Mouse (Mus musculus): Measurements from ENCODE around the gene Scarf2.

Scarf2 gene

GRCm38 (mm10) chr16:17832821-17833220 lies 35.7 kb downstream of the Scarf2 start, which contains the start of gene B830017H08Rik:
Gene B830017H08Rik, plus strand, starts transcription at chr16:17833121.
- DNase-seq (ENCODE audit: low read depth), result no peak

- DNase-seq (ENCODE audit: low read depth), result no peak
Measured at GRCm38 (mm10) chr16:17833321-17833680, 36.2 kb downstream of the Scarf2 start.

- DNase-seq (ENCODE audit: low read depth), result no peak
Measured at GRCm38 (mm10) chr16:17833681-17834399, 36.8 kb downstream of the Scarf2 start.

- no peak for DNase-seq (ENCODE audit: low read depth)
Measured at GRCm38 (mm10) chr16:17834543-17834942, 37.5 kb downstream of the Scarf2 start.

GRCm38 (mm10) chr16:17835481-17835880 lies 38.4 kb downstream of the Scarf2 start:
- DNase-seq (ENCODE audit: low read depth), result no peak

GRCm38 (mm10) chr16:17838051-17838450 lies 41.0 kb downstream of the Scarf2 start, which contains the start of gene Car15:
Gene Car15, minus strand, starts transcription at chr16:17838364.
- no peak for DNase-seq (ENCODE audit: low read depth)

GRCm38 (mm10) chr16:17839976-17840375 lies 42.9 kb downstream of the Scarf2 start:
- no peak for DNase-seq (ENCODE audit: low read depth)

- DNase-seq (ENCODE audit: low read depth), result no peak
Measured at GRCm38 (mm10) chr16:17842437-17842836, 45.4 kb downstream of the Scarf2 start.

GRCm38 (mm10) chr16:17843701-17844365 lies 46.8 kb downstream of the Scarf2 start:
- DNase-seq (ENCODE audit: low read depth), result no peak

- DNase-seq (ENCODE audit: low read depth), result no peak
Measured at GRCm38 (mm10) chr16:17848431-17848830, 51.3 kb downstream of the Scarf2 start.

- peak; percentile 45 for DNase-seq (ENCODE audit: low read depth)
Measured at GRCm38 (mm10) chr16:17848928-17849327, 51.8 kb downstream of the Scarf2 start.

GRCm38 (mm10) chr16:17849486-17849885 lies 52.4 kb downstream of the Scarf2 start:
- no peak for DNase-seq (ENCODE audit: low read depth)

- DNase-seq (ENCODE audit: low read depth), result no peak
Measured at GRCm38 (mm10) chr16:17851331-17851730, 54.2 kb downstream of the Scarf2 start.

- no peak for DNase-seq (ENCODE audit: low read depth)
Measured at GRCm38 (mm10) chr16:17851860-17852259, 54.8 kb downstream of the Scarf2 start.

GRCm38 (mm10) chr16:17853263-17853662 lies 56.2 kb downstream of the Scarf2 start:
- no peak for DNase-seq (ENCODE audit: low read depth)

GRCm38 (mm10) chr16:17857157-17857556 lies 60.1 kb downstream of the Scarf2 start:
- no peak for DNase-seq (ENCODE audit: low read depth)

Measured in c-Kit-positive CD71-negative TER-119-negative erythroid progenitor cells, embryonic 14.5 days (primary cell).